Mouse (Mus musculus): ENCODE results near the gene Mrrf.

DNA sequence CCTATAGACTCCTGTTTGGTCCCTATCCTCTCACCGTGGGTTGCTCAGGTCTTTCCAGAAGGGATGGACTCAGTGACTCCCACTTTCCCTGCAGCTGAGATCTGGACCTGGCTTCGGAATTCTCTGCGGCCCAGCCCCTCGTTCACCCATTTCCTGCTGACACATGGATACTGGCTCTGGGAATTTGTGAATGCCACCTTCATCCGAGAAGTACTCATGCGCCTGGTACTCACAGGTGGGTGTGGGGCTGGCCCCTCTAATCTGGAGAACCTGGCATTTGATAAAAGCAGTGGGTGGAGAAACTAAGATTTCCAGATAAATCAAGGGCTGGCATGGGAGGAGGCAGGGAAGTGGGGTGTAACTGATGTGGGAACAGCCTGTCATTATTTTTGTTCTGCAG, 101.4 kb downstream of the Mrrf start:
- TF ChIP-seq CTCF (IDR thresholded peaks at IDR 0.05; ENCODE audit: extremely low read depth, insufficient read depth, low read length) (no peak), POLR2A (IDR thresholded peaks at IDR 0.05; ENCODE audit: extremely low read depth, insufficient read depth, low read length) (no peak)

Data from cortical plate, adult 2 months (tissue).